Mouse (Mus musculus): ENCODE data around the gene Sele.

GRCm38 (mm10) chr1:164087872-164088271 lies 39.8 kb downstream of the Sele start:
- TF ChIP-seq CTCF (IDR thresholded peaks at IDR 0.05; ENCODE audit: borderline replicate concordance, insufficient read depth, low read depth, low read length) (no peak), POLR2A (IDR thresholded peaks at IDR 0.05; ENCODE audit: borderline replicate concordance, insufficient read depth, low read length) (no peak)

All from cerebellum, adult 2 months (tissue).